Mouse (Mus musculus): ENCODE measurements around the gene Kcnt2.

Kcnt2 gene

GRCm38 (mm10) chr1:140378791-140379190, 132.8 kb downstream of the Kcnt2 start:
- no peak for DNase-seq (ENCODE audit: low read depth, low spot score)

- DNase-seq (ENCODE audit: low read depth, low spot score): no peak
These were observed 133.6 kb downstream of the Kcnt2 start for GRCm38 (mm10) chr1:140379526-140379925.

- DNase-seq (ENCODE audit: low read depth, low spot score): no peak
These were observed 135.1 kb downstream of the Kcnt2 start for GRCm38 (mm10) chr1:140381093-140381492.

- no peak for DNase-seq (ENCODE audit: low read depth, low spot score)
These were observed 144.3 kb downstream of the Kcnt2 start for GRCm38 (mm10) chr1:140390301-140390700.

- DNase-seq (ENCODE audit: low read depth, low spot score): no peak
These were observed 151.8 kb downstream of the Kcnt2 start for GRCm38 (mm10) chr1:140397756-140398155.

GRCm38 (mm10) chr1:140406631-140407288, 160.8 kb downstream of the Kcnt2 start:
- no peak for DNase-seq (ENCODE audit: low read depth, low spot score)

- no peak for DNase-seq (ENCODE audit: low read depth, low spot score)
These were observed 169.8 kb downstream of the Kcnt2 start for GRCm38 (mm10) chr1:140415761-140416160.

GRCm38 (mm10) chr1:140422954-140423353, 177.0 kb downstream of the Kcnt2 start:
- no peak for DNase-seq (ENCODE audit: low read depth, low spot score)

GRCm38 (mm10) chr1:140429284-140429850, 183.4 kb downstream of the Kcnt2 start:
- DNase-seq (ENCODE audit: low read depth, low spot score): no peak

GRCm38 (mm10) chr1:140432039-140432438, 186.1 kb downstream of the Kcnt2 start:
- DNase-seq (ENCODE audit: low read depth, low spot score): no peak

GRCm38 (mm10) chr1:140434791-140435190, 188.8 kb downstream of the Kcnt2 start:
- no peak for DNase-seq (ENCODE audit: low read depth, low spot score)

GRCm38 (mm10) chr1:140438176-140438575, 192.2 kb downstream of the Kcnt2 start:
- no peak for DNase-seq (ENCODE audit: low read depth, low spot score)

GRCm38 (mm10) chr1:140443904-140444303, 197.9 kb downstream of the Kcnt2 start:
- no peak for DNase-seq (ENCODE audit: low read depth, low spot score)

GRCm38 (mm10) chr1:140444394-140444793, 198.4 kb downstream of the Kcnt2 start:
- DNase-seq (ENCODE audit: low read depth, low spot score): no peak

- DNase-seq (ENCODE audit: low read depth, low spot score): no peak
These were observed 205.5 kb downstream of the Kcnt2 start for GRCm38 (mm10) chr1:140451461-140451860.

- no peak for DNase-seq (ENCODE audit: low read depth, low spot score)
These were observed 206.0 kb downstream of the Kcnt2 start for GRCm38 (mm10) chr1:140451924-140452323.

GRCm38 (mm10) chr1:140455903-140456302, 209.9 kb downstream of the Kcnt2 start:
- no peak for DNase-seq (ENCODE audit: low read depth, low spot score)

GRCm38 (mm10) chr1:140456873-140457272, 210.9 kb downstream of the Kcnt2 start:
- DNase-seq (ENCODE audit: low read depth, low spot score): no peak

- DNase-seq (ENCODE audit: low read depth, low spot score): no peak
These were observed 222.4 kb downstream of the Kcnt2 start for GRCm38 (mm10) chr1:140468315-140468714.

GRCm38 (mm10) chr1:140469586-140469985, 223.6 kb downstream of the Kcnt2 start:
- no peak for DNase-seq (ENCODE audit: low read depth, low spot score)

- no peak for DNase-seq (ENCODE audit: low read depth, low spot score)
These were observed 231.0 kb downstream of the Kcnt2 start for GRCm38 (mm10) chr1:140476921-140477320.

GRCm38 (mm10) chr1:140484016-140484415, 238.1 kb downstream of the Kcnt2 start:
- DNase-seq (ENCODE audit: low read depth, low spot score): no peak

- no peak for DNase-seq (ENCODE audit: low read depth, low spot score)
These were observed 243.9 kb downstream of the Kcnt2 start for GRCm38 (mm10) chr1:140489816-140490215.

- DNase-seq (ENCODE audit: low read depth, low spot score): no peak
These were observed 245.4 kb downstream of the Kcnt2 start for GRCm38 (mm10) chr1:140491406-140491805.

All from retina, adult 2 months (tissue).